Mouse (Mus musculus) retina, postnatal 1 day (tissue): ENCODE data around the gene Il33.

ENCODE experiments used
- DNase-seq: peaks from one replicate; pipeline ENCODE4 v3.0.0-alpha.2; 2012

Il33 gene

GRCm38 (mm10) chr19:29924638-29925258 is at the start of gene Il33:
Il33 (plus strand) TSS chr19:29925114.
- DNase-seq = peak; percentile 62

- no peak for DNase-seq
Observed at GRCm38 (mm10) chr19:29877422-29878291, 47.3 kb upstream of the Il33 start.

- DNase-seq = no peak
Observed at GRCm38 (mm10) chr19:29878896-29879504, 45.9 kb upstream of the Il33 start.

- no peak for DNase-seq
Observed at GRCm38 (mm10) chr19:29880918-29881317, 44.0 kb upstream of the Il33 start.

- no peak for DNase-seq
Observed at GRCm38 (mm10) chr19:29882696-29883095, 42.2 kb upstream of the Il33 start.

GRCm38 (mm10) chr19:29885548-29885947 is 39.4 kb upstream of the Il33 start:
- no peak for DNase-seq

- DNase-seq = no peak
Observed at GRCm38 (mm10) chr19:29887476-29887875, 37.4 kb upstream of the Il33 start.

- no peak for DNase-seq
Observed at GRCm38 (mm10) chr19:29888946-29889345, 36.0 kb upstream of the Il33 start.

GRCm38 (mm10) chr19:29891981-29892380 is 32.9 kb upstream of the Il33 start:
- DNase-seq = no peak

GRCm38 (mm10) chr19:29892786-29893185 is 32.1 kb upstream of the Il33 start:
- DNase-seq = no peak

GRCm38 (mm10) chr19:29893718-29894273 is 31.1 kb upstream of the Il33 start:
- DNase-seq = peak; percentile 80

- DNase-seq = no peak
Observed at GRCm38 (mm10) chr19:29894381-29894780, 30.5 kb upstream of the Il33 start.

- peak; percentile 31 for DNase-seq
Observed at GRCm38 (mm10) chr19:29895047-29895446, 29.9 kb upstream of the Il33 start.

GRCm38 (mm10) chr19:29900318-29900717 is 24.6 kb upstream of the Il33 start:
- no peak for DNase-seq

GRCm38 (mm10) chr19:29902343-29903070 is 22.4 kb upstream of the Il33 start:
- no peak for DNase-seq

- DNase-seq = no peak
Observed at GRCm38 (mm10) chr19:29905896-29906295, 19.0 kb upstream of the Il33 start.

- DNase-seq = no peak
Observed at GRCm38 (mm10) chr19:29909166-29909565, 15.7 kb upstream of the Il33 start.

GRCm38 (mm10) chr19:29911919-29912318 is 13.0 kb upstream of the Il33 start:
- DNase-seq = no peak

GRCm38 (mm10) chr19:29917421-29917820 is 7.5 kb upstream of the Il33 start:
- DNase-seq = no peak

- DNase-seq = no peak
Observed at GRCm38 (mm10) chr19:29926101-29926755, 1.3 kb downstream of the Il33 start.

- no peak for DNase-seq
Observed at GRCm38 (mm10) chr19:29930296-29930695, 5.4 kb downstream of the Il33 start.

GRCm38 (mm10) chr19:29937445-29937844 is 12.5 kb downstream of the Il33 start:
- no peak for DNase-seq
